Mouse (Mus musculus) heart, embryonic 14.5 days (tissue): ENCODE data around the gene Lrig1. TPM values are rescaled to one million over a fixed set of nuclear protein-coding genes. Genes with fewer than 3 reads are reported as not detected.

Experiments used
- ATAC-seq: fragments of 200-750 bp; cut with Nextera tagmentation; 2 replicates; pipeline ENCODE4 v1.8.0; 2017; ENCODE audit warnings: low read depth, moderate TSS enrichment; ENCODE audit not compliant: insufficient number of reproducible peaks, insufficient read depth, low FRiP score
- H3K27ac ChIP-seq, 2 experiments: fragments of 200-500 bp in 1 of 2; fragments of 300-500 bp in 1 of 2; sonication (generic) in 1 of 2; replicated peaks in 1 of 2; 2 replicates each; pipeline ENCODE4 v1.5.1; 2012 to 2014; ENCODE audit warnings: low read depth in 2 of 2, low read length in 2 of 2, control low read depth in 1 of 2, mild to moderate bottlenecking in 1 of 2, mixed read lengths in 1 of 2; ENCODE audit not compliant: control insufficient read depth in 1 of 2, insufficient read depth in 1 of 2
- H3K27me3 ChIP-seq: fragments of 300-500 bp; sonication (generic); 2 replicates; pipeline ENCODE4 v1.6.1; 2014; ENCODE audit warnings: mild to moderate bottlenecking, low read length, control low read depth; ENCODE audit not compliant: control insufficient read depth, insufficient read depth
- H3K36me3 ChIP-seq: fragments of 300-500 bp; sonication (generic); 2 replicates; pipeline ENCODE4 v1.6.1; 2014; ENCODE audit warnings: mild to moderate bottlenecking, control low read depth, low read length, mixed read lengths; ENCODE audit not compliant: control insufficient read depth, insufficient read depth
- H3K4me1 ChIP-seq, 2 experiments: fragments of 200-500 bp in 1 of 2; fragments of 300-500 bp in 1 of 2; sonication (generic) in 1 of 2; 2 replicates each; pipeline ENCODE4 v1.6.1; 2012 to 2014; ENCODE audit warnings: low read length in 2 of 2, control low read depth in 1 of 2, mixed read lengths in 1 of 2; ENCODE audit not compliant: control insufficient read depth in 2 of 2, insufficient read depth in 2 of 2
- H3K4me2 ChIP-seq: fragments of 300-500 bp; sonication (generic); 2 replicates; pipeline ENCODE4 v1.6.1; 2014; ENCODE audit warnings: mild to moderate bottlenecking, low read length
- H3K4me3 ChIP-seq, 2 experiments: fragments of 200-500 bp in 1 of 2; fragments of 300-500 bp in 1 of 2; sonication (generic) in 1 of 2; 2 replicates each; pipeline ENCODE4 v1.5.1; 2012 to 2014; ENCODE audit warnings: low read length in 2 of 2, mild to moderate bottlenecking in 2 of 2, control low read depth in 1 of 2, low read depth in 1 of 2, moderate library complexity in 1 of 2; ENCODE audit not compliant: control insufficient read depth in 1 of 2, insufficient read depth in 1 of 2
- H3K9ac ChIP-seq: fragments of 300-500 bp; sonication (generic); 2 replicates; pipeline ENCODE4 v1.6.1; 2014; ENCODE audit warnings: mild to moderate bottlenecking, low read length
- H3K9me3 ChIP-seq: fragments of 300-500 bp; sonication (generic); 2 replicates; pipeline ENCODE4 v1.6.1; 2016; ENCODE audit warnings: low read length, control low read depth; ENCODE audit not compliant: control insufficient read depth
- WGBS: fragments of 180-500 bp; shearing (Covaris S2); extraction: QIAGEN DNeasy Blood & Tissue Kit; methylation state at CpG from one replicate; pipeline ENCODE4 v1.1.7; 2014; 5-methylcytosine and 5-hydroxymethylcytosine counted together
- polyA plus RNA-seq: library from polyadenylated mRNA; unstranded; fragments of >200 nt; fragmentation: Nextera tagmentation; extraction: Ambion mirVana; gene quantifications from 2 replicates; pipeline ENCODE4 v1.2.1, GENCODE M21; 2014

Lrig1 gene
- polyA plus RNA-seq, 1 experiment from 2014 or later = 18.4 TPM

- no peak overlapping the region for H3K9ac ChIP-seq
- no peaks in the 10 kb centered on the region for H3K9me3 ChIP-seq
- no peak for ATAC-seq
- peaks cover 17 to 35% of the 10 kb centered on the region in 2 experiments for H3K4me1 ChIP-seq
- H3K4me2 ChIP-seq = no peak overlapping the region
- no peak overlapping the region for H3K4me3 ChIP-seq
- WGBS = 80% methylated on average over 6 of the region's 6 CpGs
- no peaks in the 10 kb centered on the region for H3K36me3 ChIP-seq
- no peak overlapping the region for H3K27ac ChIP-seq
- H3K27me3 ChIP-seq = no peaks in the 10 kb centered on the region
Measured at GRCm38 (mm10) chr6:94669370-94669769, 30.6 kb downstream of the Lrig1 start.

DNA sequence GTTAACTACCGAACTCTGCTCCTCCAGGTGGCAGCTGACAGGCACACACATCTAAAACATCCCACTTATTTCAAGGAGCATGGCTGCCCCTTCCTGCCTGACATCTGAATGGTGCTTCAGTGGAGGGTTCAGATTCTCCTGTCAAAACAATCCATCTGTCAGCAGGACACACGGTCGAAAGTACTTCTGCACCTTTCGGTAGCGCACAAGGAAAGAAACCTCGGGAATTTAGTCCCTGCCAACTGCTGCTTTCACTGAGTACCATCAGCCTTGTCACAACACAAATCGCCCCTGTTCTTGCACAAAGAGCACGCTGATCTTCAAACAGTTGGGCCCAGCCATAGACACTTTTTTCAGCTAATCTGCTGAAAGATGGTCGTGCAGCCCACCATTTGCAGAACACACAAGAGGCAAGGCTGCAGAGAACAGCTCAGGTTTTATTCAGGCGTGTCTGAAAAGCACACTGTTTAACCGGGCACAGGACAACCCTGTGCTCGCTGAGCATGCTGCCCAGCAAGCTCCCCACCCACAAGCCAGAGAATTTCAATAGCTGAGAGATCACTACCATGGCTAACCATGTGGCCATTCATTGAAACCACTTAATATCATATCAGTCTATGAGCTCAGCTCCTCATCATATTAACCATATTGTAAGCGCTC lies 31.6 kb downstream of the Lrig1 start:
- H3K36me3 ChIP-seq = no peaks in the 10 kb centered on the region
- H3K9me3 ChIP-seq = no peaks in the 10 kb centered on the region

GRCm38 (mm10) chr6:94667131-94667530 lies 32.8 kb downstream of the Lrig1 start:
- Histone ChIP-seq H3K9me3 (no peaks in the 10 kb centered on the region), H3K4me3 (no peak overlapping the region), H3K36me3 (peaks cover 4% of the 10 kb centered on the region; the same call in 1 of the 2 replicates), H3K27me3 (no peaks in the 10 kb centered on the region), H3K4me2 (no peak overlapping the region), H3K27ac (no peak overlapping the region), H3K4me1 (peaks cover 19 to 34% of the 10 kb centered on the region in 2 experiments), H3K9ac (no peak overlapping the region)
- 69% methylated on average over 4 of the region's 4 CpGs for whole genome bisulfite sequencing
- ATAC-seq = no peak

More for the DNA sequence above, 31.6 kb downstream of the Lrig1 start:
- Histone ChIP-seq H3K27ac (no peak overlapping the region), H3K9ac (no peak overlapping the region), H3K4me2 (peak overlapping the region; percentile 49), H3K4me1 (peaks cover 19 to 34% of the 10 kb centered on the region in 2 experiments), H3K27me3 (no peaks in the 10 kb centered on the region), H3K4me3 (peak overlapping the region in 1 of 2 experiments; percentile 0; a peak in 1 of 4 replicates)
- no peak; the same call in 1 of the 2 replicates for ATAC-seq
- WGBS = 20% methylated on average over 13 of the region's 13 CpGs

- Histone ChIP-seq H3K27ac (no peak overlapping the region), H3K9ac (no peak overlapping the region), H3K4me2 (no peak overlapping the region), H3K4me1 (peaks cover 19 to 34% of the 10 kb centered on the region in 2 experiments), H3K9me3 (no peaks in the 10 kb centered on the region), H3K27me3 (no peaks in the 10 kb centered on the region), H3K4me3 (no peak overlapping the region), H3K36me3 (peaks cover 5% of the 10 kb centered on the region)
- ATAC-seq = no peak
- WGBS = 74% methylated on average over 7 of the region's 7 CpGs
Measured at GRCm38 (mm10) chr6:94666432-94667119, 33.4 kb downstream of the Lrig1 start.

DNA sequence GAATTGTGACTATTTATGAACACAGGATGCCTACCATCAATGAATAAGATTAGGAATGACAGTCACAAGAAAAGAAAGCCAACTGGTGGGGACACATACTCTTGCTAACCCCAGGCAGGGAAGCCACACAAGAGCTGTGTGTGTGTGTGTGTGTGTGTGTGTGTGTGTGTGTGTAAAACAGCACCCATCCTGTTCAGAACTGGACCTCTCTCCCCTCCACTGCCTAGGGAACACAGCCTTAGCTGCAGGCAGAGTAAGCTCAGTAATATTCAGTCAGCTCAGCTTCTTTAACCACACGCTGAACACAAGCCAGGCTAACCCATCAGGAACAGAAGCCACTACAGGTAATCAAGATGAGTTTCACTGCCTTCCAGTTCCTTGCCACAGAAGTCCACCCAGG lies 34.3 kb downstream of the Lrig1 start:
- H3K36me3 ChIP-seq = peaks cover 5% of the 10 kb centered on the region
- no peak overlapping the region for H3K4me2 ChIP-seq
- no peak overlapping the region for H3K9ac ChIP-seq
- ATAC-seq = no peak
- no peak overlapping the region for H3K4me3 ChIP-seq
- WGBS = 65% methylated on average over 1 of the region's 1 CpGs
- no peak overlapping the region for H3K27ac ChIP-seq
- no peaks in the 10 kb centered on the region for H3K9me3 ChIP-seq
- H3K4me1 ChIP-seq = peaks cover 19 to 34% of the 10 kb centered on the region in 2 experiments
- H3K27me3 ChIP-seq = no peaks in the 10 kb centered on the region

- Histone ChIP-seq H3K36me3 (peaks cover 9% of the 10 kb centered on the region), H3K4me3 (no peak overlapping the region), H3K4me2 (no peak overlapping the region), H3K4me1 (peaks cover 19 to 37% of the 10 kb centered on the region in 2 experiments), H3K27me3 (no peaks in the 10 kb centered on the region), H3K9me3 (no peaks in the 10 kb centered on the region), H3K27ac (no peak overlapping the region), H3K9ac (no peak overlapping the region)
- no peak for ATAC-seq
- WGBS = 71% methylated on average over 7 of the region's 7 CpGs
Measured at GRCm38 (mm10) chr6:94665248-94665647, 34.7 kb downstream of the Lrig1 start.

GRCm38 (mm10) chr6:94664000-94664399 lies 36.0 kb downstream of the Lrig1 start:
- ATAC-seq = no peak
- no peaks in the 10 kb centered on the region for H3K9me3 ChIP-seq
- no peak overlapping the region for H3K9ac ChIP-seq
- H3K4me2 ChIP-seq = no peak overlapping the region
- H3K27me3 ChIP-seq = no peaks in the 10 kb centered on the region
- H3K4me1 ChIP-seq = peaks cover 24 to 36% of the 10 kb centered on the region in 2 experiments
- no peak overlapping the region for H3K27ac ChIP-seq
- WGBS = 52% methylated on average over 6 of the region's 6 CpGs
- no peak overlapping the region for H3K4me3 ChIP-seq
- H3K36me3 ChIP-seq = peaks cover 11% of the 10 kb centered on the region
